Mouse (Mus musculus): Measurements from ENCODE around the gene Cd46. TPM values are rescaled to one million over a fixed set of nuclear protein-coding genes. Genes with fewer than 3 reads are reported as not detected.

Gene Cd46
- total and polyA plus RNA-seq, 2 experiments from 2014 or later: 0.53 to 1.6 TPM

DNA sequence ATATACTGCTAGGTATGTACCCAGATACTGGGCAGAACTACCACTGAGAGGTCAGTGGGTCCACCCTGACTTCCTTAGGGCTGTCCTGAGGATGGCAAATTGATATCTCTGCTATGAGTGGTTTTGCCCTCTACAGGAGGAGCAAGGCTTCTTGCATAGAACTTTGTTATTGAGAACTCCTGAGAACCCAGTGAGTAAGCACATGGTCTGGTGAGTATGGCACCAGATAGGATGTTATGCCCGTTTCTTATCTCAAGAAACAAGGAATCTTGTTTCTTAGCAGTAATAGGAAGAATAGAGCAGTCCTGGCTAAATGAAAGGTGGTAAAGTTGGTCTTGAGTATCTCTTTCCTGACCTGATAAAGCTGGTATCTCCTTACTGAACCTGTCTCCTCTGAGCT lies 59.3 kb downstream of the Cd46 start:
- Histone ChIP-seq H3K4me3 (ENCODE audit: low read depth, low read length) (no peak overlapping the region), H3K36me3 (replicated peaks; ENCODE audit: control insufficient read depth, insufficient read depth, low read length) (peaks cover 20% of the 10 kb centered on the region), H3K27ac (ENCODE audit: low read depth) (no peak overlapping the region), H3K9me3 (replicated peaks; ENCODE audit: control insufficient read depth, low read length) (no peaks in the 10 kb centered on the region), H3K4me1 (ENCODE audit: control insufficient read depth, insufficient read depth) (no peaks in the 10 kb centered on the region), H3K9ac (replicated peaks; ENCODE audit: low read depth, low read length) (no peak overlapping the region), H3K27me3 (ENCODE audit: control insufficient read depth, insufficient read depth, low read length) (no peaks in the 10 kb centered on the region), H3K4me2 (ENCODE audit: low read depth, low read length) (no peak overlapping the region)
- DNase-seq (ENCODE audit: low spot score): no peak
- WGBS: 68% methylated on average over 1 of the region's 1 CpGs
- TF ChIP-seq EP300 (IDR thresholded peaks at IDR 0.05; ENCODE audit: low read depth) (no peak), CTCF (IDR thresholded peaks at IDR 0.05; ENCODE audit: low read depth) (no peak)
- ATAC-seq (ENCODE audit: insufficient read depth, low read depth): no peak

DNA sequence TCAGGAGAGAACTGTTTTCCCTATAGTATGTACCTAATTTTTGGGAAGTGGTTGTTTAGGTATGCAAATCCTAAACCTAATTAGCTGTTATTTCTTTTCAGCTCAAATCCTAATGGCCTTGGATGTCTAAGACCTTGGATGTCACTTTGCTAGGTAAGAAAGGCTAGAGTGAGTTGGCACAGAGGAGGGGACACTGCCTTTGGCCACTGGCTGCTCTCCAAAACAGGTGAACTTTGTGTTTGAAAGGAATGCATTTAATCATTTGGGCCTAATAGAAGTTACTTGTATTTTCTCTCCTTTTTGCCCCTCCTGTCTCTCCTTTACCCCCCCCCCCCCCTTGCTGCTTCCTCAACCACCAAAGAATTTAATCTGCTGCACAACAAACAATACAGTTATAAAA lies 60.3 kb downstream of the Cd46 start:
- Histone ChIP-seq H3K9ac (replicated peaks; ENCODE audit: low read depth, low read length) (no peak overlapping the region), H3K4me1 (ENCODE audit: control insufficient read depth, insufficient read depth) (no peaks in the 10 kb centered on the region), H3K4me3 (ENCODE audit: low read depth, low read length) (no peak overlapping the region), H3K27ac (ENCODE audit: low read depth) (no peak overlapping the region), H3K9me3 (replicated peaks; ENCODE audit: control insufficient read depth, low read length) (no peaks in the 10 kb centered on the region), H3K27me3 (ENCODE audit: control insufficient read depth, insufficient read depth, low read length) (no peaks in the 10 kb centered on the region), H3K36me3 (replicated peaks; ENCODE audit: control insufficient read depth, insufficient read depth, low read length) (peaks cover 15% of the 10 kb centered on the region), H3K4me2 (ENCODE audit: low read depth, low read length) (no peak overlapping the region)
- no peak for TF ChIP-seq EP300 (IDR thresholded peaks at IDR 0.05; ENCODE audit: low read depth)
- TF ChIP-seq CTCF (IDR thresholded peaks at IDR 0.05; ENCODE audit: low read depth): no peak
- DNase-seq (ENCODE audit: low spot score): no peak
- ATAC-seq (ENCODE audit: insufficient read depth, low read depth): no peak

DNA sequence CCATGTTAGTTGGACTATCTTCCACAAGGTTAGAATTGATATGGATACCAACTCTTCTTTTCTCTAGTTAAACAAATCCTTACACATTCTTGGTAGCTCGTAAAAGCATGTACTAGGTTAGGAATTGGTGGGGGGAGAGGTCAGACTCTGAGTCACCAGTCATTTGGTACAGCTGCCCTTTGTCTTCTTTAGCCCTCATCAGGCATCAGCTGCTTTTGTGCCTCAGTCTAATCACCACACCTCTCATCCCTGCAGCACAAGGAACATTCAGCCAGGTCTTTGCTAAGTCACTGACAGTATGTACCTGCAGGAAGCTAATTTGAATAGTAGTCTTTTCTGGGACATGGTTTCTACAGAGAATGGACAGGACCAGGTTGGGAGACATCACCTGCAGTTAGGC lies 64.5 kb downstream of the Cd46 start:
- ATAC-seq (ENCODE audit: insufficient read depth, low read depth) (no peak), DNase-seq (ENCODE audit: low spot score) (no peak)
- 43% methylated on average over 1 of the region's 1 CpGs for WGBS
- Histone ChIP-seq H3K36me3 (replicated peaks; ENCODE audit: control insufficient read depth, insufficient read depth, low read length) (peaks cover 17% of the 10 kb centered on the region), H3K4me3 (ENCODE audit: low read depth, low read length) (no peak overlapping the region), H3K4me1 (ENCODE audit: control insufficient read depth, insufficient read depth) (no peaks in the 10 kb centered on the region), H3K27me3 (ENCODE audit: control insufficient read depth, insufficient read depth, low read length) (no peaks in the 10 kb centered on the region), H3K27ac (ENCODE audit: low read depth) (no peak overlapping the region), H3K4me2 (ENCODE audit: low read depth, low read length) (no peak overlapping the region), H3K9ac (replicated peaks; ENCODE audit: low read depth, low read length) (no peak overlapping the region), H3K9me3 (replicated peaks; ENCODE audit: control insufficient read depth, low read length) (no peaks in the 10 kb centered on the region)
- no peak for TF ChIP-seq EP300 (IDR thresholded peaks at IDR 0.05; ENCODE audit: low read depth)
- no peak for TF ChIP-seq CTCF (IDR thresholded peaks at IDR 0.05; ENCODE audit: low read depth)

DNA sequence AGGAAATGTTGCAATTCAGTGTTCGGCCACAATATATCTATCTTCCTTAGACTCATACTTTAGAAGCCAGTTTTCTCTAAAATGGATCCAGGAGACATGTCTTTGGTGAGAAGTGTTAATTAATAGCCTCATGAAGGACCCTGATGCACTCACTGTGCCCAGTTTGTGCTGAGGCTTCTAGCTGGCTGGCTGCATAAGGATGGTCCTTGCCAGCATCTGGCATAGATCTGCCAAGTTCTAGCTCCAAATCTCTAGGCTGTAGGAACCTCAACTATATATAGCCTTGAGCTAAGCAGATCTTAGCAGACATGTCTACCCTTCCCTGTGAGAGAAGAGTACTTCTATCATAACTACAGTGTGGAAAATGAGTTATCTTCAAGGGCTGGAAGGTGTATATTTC lies 68.2 kb downstream of the Cd46 start:
- 81% methylated on average over 1 of the region's 1 CpGs for WGBS
- H3K36me3 ChIP-seq (replicated peaks; ENCODE audit: control insufficient read depth, insufficient read depth, low read length): peaks cover 17% of the 10 kb centered on the region

DNA sequence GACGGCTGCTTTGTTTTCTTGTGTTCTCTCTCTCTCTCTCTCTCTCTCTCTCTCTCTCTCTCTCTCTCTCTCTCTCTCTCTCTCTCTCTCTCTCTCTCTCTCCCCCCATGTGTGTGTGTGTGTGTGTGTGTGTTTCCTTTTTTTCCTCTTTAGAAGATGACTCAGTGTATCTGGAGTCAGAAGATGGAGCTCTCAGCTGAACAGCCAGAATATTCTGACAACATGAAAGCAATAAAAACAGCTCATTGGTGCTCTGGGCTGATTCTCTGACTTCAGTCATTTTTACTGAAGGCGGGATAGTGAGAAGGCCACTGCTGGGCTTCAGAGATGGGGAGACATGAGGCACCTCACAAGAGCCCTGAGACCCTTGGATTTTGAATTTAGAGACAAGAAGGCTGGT lies 70.2 kb downstream of the Cd46 start:
- H3K27me3 ChIP-seq (ENCODE audit: control insufficient read depth, insufficient read depth, low read length): no peaks in the 10 kb centered on the region
- WGBS: 71% methylated on average over 2 of the region's 2 CpGs
- H3K4me1 ChIP-seq (ENCODE audit: control insufficient read depth, insufficient read depth): no peaks in the 10 kb centered on the region
- no peak overlapping the region for H3K4me2 ChIP-seq (ENCODE audit: low read depth, low read length)
- DNase-seq (ENCODE audit: low spot score) (no peak), ATAC-seq (ENCODE audit: insufficient read depth, low read depth) (no peak)
- no peak overlapping the region for H3K4me3 ChIP-seq (ENCODE audit: low read depth, low read length)
- H3K27ac ChIP-seq (ENCODE audit: low read depth): no peak overlapping the region
- H3K9ac ChIP-seq (replicated peaks; ENCODE audit: low read depth, low read length): no peak overlapping the region
- peaks cover 17% of the 10 kb centered on the region for H3K36me3 ChIP-seq (replicated peaks; ENCODE audit: control insufficient read depth, insufficient read depth, low read length)
- H3K9me3 ChIP-seq (replicated peaks; ENCODE audit: control insufficient read depth, low read length): no peaks in the 10 kb centered on the region
- TF ChIP-seq CTCF (IDR thresholded peaks at IDR 0.05; ENCODE audit: low read depth) (no peak), EP300 (IDR thresholded peaks at IDR 0.05; ENCODE audit: low read depth) (no peak)

More for the DNA sequence above, 68.2 kb downstream of the Cd46 start:
- H3K27me3 ChIP-seq (ENCODE audit: control insufficient read depth, insufficient read depth, low read length): no peaks in the 10 kb centered on the region
- no peak overlapping the region for H3K4me2 ChIP-seq (ENCODE audit: low read depth, low read length)
- H3K4me1 ChIP-seq (ENCODE audit: control insufficient read depth, insufficient read depth): no peaks in the 10 kb centered on the region
- H3K4me3 ChIP-seq (ENCODE audit: low read depth, low read length): no peak overlapping the region
- no peak overlapping the region for H3K9ac ChIP-seq (replicated peaks; ENCODE audit: low read depth, low read length)
- DNase-seq (ENCODE audit: low spot score): no peak
- TF ChIP-seq CTCF (IDR thresholded peaks at IDR 0.05; ENCODE audit: low read depth) (no peak), EP300 (IDR thresholded peaks at IDR 0.05; ENCODE audit: low read depth) (no peak)
- no peaks in the 10 kb centered on the region for H3K9me3 ChIP-seq (replicated peaks; ENCODE audit: control insufficient read depth, low read length)
- ATAC-seq (ENCODE audit: insufficient read depth, low read depth): no peak
- no peak overlapping the region for H3K27ac ChIP-seq (ENCODE audit: low read depth)

DNA sequence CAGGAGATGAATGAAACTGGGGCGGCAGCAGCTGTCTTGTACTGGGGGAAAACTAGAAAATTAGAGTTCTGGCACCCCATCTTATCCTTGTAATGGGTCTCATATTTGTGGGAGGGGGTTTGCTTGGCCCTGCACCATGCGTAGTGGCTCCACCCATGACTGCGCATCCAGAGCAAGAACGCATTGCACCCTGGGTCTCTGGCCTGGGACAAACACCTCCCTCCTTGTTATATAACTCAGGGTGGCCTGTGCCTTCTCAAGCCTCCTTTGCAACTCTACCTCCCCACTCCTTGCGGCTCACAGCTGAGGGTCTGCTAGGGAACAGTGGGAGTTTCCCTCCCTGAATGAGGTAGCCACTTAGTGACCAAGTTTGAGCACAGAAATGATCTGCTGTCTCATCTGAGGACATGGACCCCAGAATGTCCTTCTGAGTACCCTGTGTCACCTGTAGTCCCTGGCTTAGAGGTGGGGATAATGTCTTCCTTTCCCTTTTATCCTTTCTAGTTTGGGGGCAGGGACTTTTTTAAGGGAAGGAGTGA lies 72.9 kb downstream of the Cd46 start:
- no peak overlapping the region for H3K27ac ChIP-seq (ENCODE audit: low read depth)

More for the DNA sequence above, 72.9 kb downstream of the Cd46 start:
- TF ChIP-seq EP300 (IDR thresholded peaks at IDR 0.05; ENCODE audit: low read depth): no peak
- TF ChIP-seq CTCF (IDR thresholded peaks at IDR 0.05; ENCODE audit: low read depth): no peak
- DNase-seq (ENCODE audit: low spot score): no peak
- no peak overlapping the region for H3K4me3 ChIP-seq (ENCODE audit: low read depth, low read length)
- peaks cover 7% of the 10 kb centered on the region; the same call in 1 of the 2 replicates for H3K36me3 ChIP-seq (replicated peaks; ENCODE audit: control insufficient read depth, insufficient read depth, low read length)
- H3K27me3 ChIP-seq (ENCODE audit: control insufficient read depth, insufficient read depth, low read length): no peaks in the 10 kb centered on the region
- H3K9ac ChIP-seq (replicated peaks; ENCODE audit: low read depth, low read length): no peak overlapping the region
- no peak overlapping the region for H3K4me2 ChIP-seq (ENCODE audit: low read depth, low read length)
- ATAC-seq (ENCODE audit: insufficient read depth, low read depth): no peak
- WGBS: 97% methylated on average over 5 of the region's 5 CpGs
- no peaks in the 10 kb centered on the region for H3K4me1 ChIP-seq (ENCODE audit: control insufficient read depth, insufficient read depth)
- H3K9me3 ChIP-seq (replicated peaks; ENCODE audit: control insufficient read depth, low read length): no peaks in the 10 kb centered on the region

Measured in heart, postnatal 0 days (tissue).